Mouse (Mus musculus) hindbrain, postnatal 0 days (tissue): ENCODE measurements at regions not wholly inside any gene's neighbourhood (a gene's known extent, or its start where the extent isn't known, plus 50 kb on each side); places are given as distances from the start of the nearest gene placed in this dataset.
"Not testable (repeated sequence)": the region's sequence is repeated elsewhere in the genome, so short reads cannot be mapped to it uniquely, and the experiment has no call there.

Experiments used
- ATAC-seq: fragments of 200-750 bp; cut with Nextera tagmentation; 2 replicates; pipeline ENCODE4 v1.8.0; 2017; ENCODE audit warnings: mild to moderate bottlenecking, moderate TSS enrichment, moderate library complexity
- DNase-seq: peaks from one replicate; pipeline ENCODE4 v3.0.0-alpha.2; 2015; ENCODE audit warnings: low spot score
- H3K27ac ChIP-seq: fragments of 300-500 bp; sonication (generic); 2 replicates; pipeline ENCODE4 v1.5.1; 2014; ENCODE audit warnings: mild to moderate bottlenecking
- H3K27me3 ChIP-seq: fragments of 300-500 bp; sonication (generic); 2 replicates; pipeline ENCODE4 v1.6.1; 2014; ENCODE audit warnings: low read length, mixed read lengths; ENCODE audit not compliant: insufficient read depth
- H3K36me3 ChIP-seq: fragments of 300-500 bp; sonication (generic); 2 replicates; pipeline ENCODE4 v1.6.1; 2014; ENCODE audit warnings: low read length, mixed read lengths; ENCODE audit not compliant: insufficient read depth
- H3K4me1 ChIP-seq: fragments of 300-500 bp; sonication (generic); 2 replicates; pipeline ENCODE4 v1.6.1; 2014; ENCODE audit warnings: antibody characterized with exemption, low read length, mixed read lengths; ENCODE audit not compliant: insufficient read depth
- H3K4me2 ChIP-seq: fragments of 300-500 bp; sonication (generic); 2 replicates; pipeline ENCODE4 v1.6.1; 2014; ENCODE audit warnings: low read depth, mild to moderate bottlenecking, low read length, moderate library complexity, mixed read lengths
- H3K4me3 ChIP-seq: fragments of 300-500 bp; sonication (generic); 2 replicates; pipeline ENCODE4 v1.5.1; 2014; ENCODE audit warnings: low read length
- H3K9ac ChIP-seq: fragments of 300-500 bp; sonication (generic); replicated peaks from 2 replicates; pipeline ENCODE4 v1.6.1; 2014; ENCODE audit warnings: mild to moderate bottlenecking, low read length, moderate library complexity, mixed read lengths
- H3K9me3 ChIP-seq: fragments of 300-500 bp; sonication (generic); 2 replicates; pipeline ENCODE4 v1.6.1; 2016; ENCODE audit warnings: low read length, mixed read lengths
- CTCF ChIP-seq: IDR thresholded peaks from 2 replicates; pipeline ENCODE4 v1.5.1; 2016; ENCODE audit warnings: antibody characterized with exemption, control low read depth, low read depth
- WGBS: fragments of 180-500 bp; shearing (Covaris S2); extraction: QIAGEN DNeasy Blood & Tissue Kit; methylation state at CpG from one replicate; pipeline ENCODE4 v1.1.7; 2014; 5-methylcytosine and 5-hydroxymethylcytosine counted together

- WGBS, result 87% methylated on average over 1 of the region's 1 CpGs
Observed at GRCm38 (mm10) chr2:123655551-123655950, 434.2 kb upstream of the Sema6d start.

GRCm38 (mm10) chr2:123688290-123689030 lies 401.3 kb upstream of the Sema6d start:
- ATAC-seq, result no peak
- no peak for DNase-seq
- no peaks in the 10 kb centered on the region for H3K27me3 ChIP-seq
- H3K27ac ChIP-seq, result no peak overlapping the region
- H3K4me2 ChIP-seq, result no peak overlapping the region
- 73% methylated on average over 4 of the region's 4 CpGs for WGBS
- H3K9me3 ChIP-seq, result no peaks in the 10 kb centered on the region
- H3K4me1 ChIP-seq, result no peaks in the 10 kb centered on the region
- no peak for TF ChIP-seq CTCF
- no peak overlapping the region for H3K9ac ChIP-seq
- no peak overlapping the region for H3K4me3 ChIP-seq
- no peaks in the 10 kb centered on the region for H3K36me3 ChIP-seq

More at GRCm38 (mm10) chr2:123655551-123655950, 434.2 kb upstream of the Sema6d start:
- no peak overlapping the region for H3K9ac ChIP-seq
- no peak overlapping the region for H3K4me2 ChIP-seq
- H3K4me1 ChIP-seq, result no peaks in the 10 kb centered on the region
- no peaks in the 10 kb centered on the region for H3K9me3 ChIP-seq
- no peaks in the 10 kb centered on the region for H3K27me3 ChIP-seq
- no peak for TF ChIP-seq CTCF
- H3K27ac ChIP-seq, result no peak overlapping the region
- no peak for ATAC-seq
- no peak for DNase-seq
- no peak overlapping the region for H3K4me3 ChIP-seq
- no peaks in the 10 kb centered on the region for H3K36me3 ChIP-seq

- Histone ChIP-seq H3K27me3 (no peaks in the 10 kb centered on the region), H3K9me3 (no peaks in the 10 kb centered on the region), H3K36me3 (no peaks in the 10 kb centered on the region), H3K4me1 (no peaks in the 10 kb centered on the region), H3K4me3 (no peak overlapping the region), H3K9ac (no peak overlapping the region), H3K27ac (no peak overlapping the region), H3K4me2 (no peak overlapping the region)
- DNase-seq (no peak), ATAC-seq (no peak)
- TF ChIP-seq CTCF, result no peak
- WGBS, result 84% methylated on average over 1 of the region's 1 CpGs
Observed at GRCm38 (mm10) chr2:123689801-123690200, 400.0 kb upstream of the Sema6d start.

- ATAC-seq (no peak), DNase-seq (no peak)
- Histone ChIP-seq H3K4me2 (no peak overlapping the region), H3K27me3 (no peaks in the 10 kb centered on the region), H3K9me3 (no peaks in the 10 kb centered on the region), H3K4me3 (no peak overlapping the region), H3K36me3 (no peaks in the 10 kb centered on the region), H3K27ac (no peak overlapping the region), H3K9ac (no peak overlapping the region), H3K4me1 (no peaks in the 10 kb centered on the region)
- TF ChIP-seq CTCF, result no peak
- WGBS, result 92% methylated on average over 4 of the region's 4 CpGs
Observed at GRCm38 (mm10) chr2:123739688-123740087, 350.1 kb upstream of the Sema6d start.

GRCm38 (mm10) chr2:123740541-123740940 lies 349.2 kb upstream of the Sema6d start:
- Histone ChIP-seq H3K9me3 (no peaks in the 10 kb centered on the region), H3K4me2 (no peak overlapping the region), H3K27ac (no peak overlapping the region), H3K27me3 (no peaks in the 10 kb centered on the region), H3K36me3 (no peaks in the 10 kb centered on the region), H3K4me3 (no peak overlapping the region), H3K4me1 (no peaks in the 10 kb centered on the region), H3K9ac (no peak overlapping the region)
- WGBS, result 68% methylated on average over 6 of the region's 6 CpGs
- ATAC-seq, result no peak
- peak; percentile 8 for DNase-seq
- no peak for TF ChIP-seq CTCF

DNA sequence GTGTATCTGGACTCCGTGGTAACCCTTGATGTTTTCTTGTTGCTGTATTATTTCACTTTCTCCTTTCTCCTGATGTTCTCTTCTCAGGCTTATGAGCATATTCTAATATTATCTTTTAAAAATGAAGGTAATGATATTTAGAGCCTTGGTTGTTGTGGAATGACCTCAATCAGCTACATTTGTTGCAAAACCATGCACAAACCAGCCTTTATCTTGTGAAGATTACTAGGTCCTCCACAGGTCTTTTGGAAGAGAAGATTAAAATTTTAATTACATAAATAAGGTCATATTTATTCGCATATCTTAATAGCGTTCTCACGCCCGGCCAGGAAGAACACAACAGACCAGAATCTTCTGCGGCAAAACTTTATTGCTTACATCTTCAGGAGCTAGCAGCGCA lies 335.5 kb upstream of the Sema6d start:
- H3K27me3 ChIP-seq, result no peaks in the 10 kb centered on the region
- no peak overlapping the region for H3K9ac ChIP-seq
- ATAC-seq (no peak), DNase-seq (no peak)
- peak overlapping the region; percentile 38; the same call in 1 of the 2 replicates for H3K4me2 ChIP-seq
- no peaks in the 10 kb centered on the region for H3K4me1 ChIP-seq
- TF ChIP-seq CTCF, result no peak
- no peaks in the 10 kb centered on the region for H3K36me3 ChIP-seq
- H3K4me3 ChIP-seq, result peak overlapping the region; percentile 26
- no peaks in the 10 kb centered on the region for H3K9me3 ChIP-seq
- WGBS, result 70% methylated on average over 7 of the region's 7 CpGs
- no peak overlapping the region for H3K27ac ChIP-seq

DNA sequence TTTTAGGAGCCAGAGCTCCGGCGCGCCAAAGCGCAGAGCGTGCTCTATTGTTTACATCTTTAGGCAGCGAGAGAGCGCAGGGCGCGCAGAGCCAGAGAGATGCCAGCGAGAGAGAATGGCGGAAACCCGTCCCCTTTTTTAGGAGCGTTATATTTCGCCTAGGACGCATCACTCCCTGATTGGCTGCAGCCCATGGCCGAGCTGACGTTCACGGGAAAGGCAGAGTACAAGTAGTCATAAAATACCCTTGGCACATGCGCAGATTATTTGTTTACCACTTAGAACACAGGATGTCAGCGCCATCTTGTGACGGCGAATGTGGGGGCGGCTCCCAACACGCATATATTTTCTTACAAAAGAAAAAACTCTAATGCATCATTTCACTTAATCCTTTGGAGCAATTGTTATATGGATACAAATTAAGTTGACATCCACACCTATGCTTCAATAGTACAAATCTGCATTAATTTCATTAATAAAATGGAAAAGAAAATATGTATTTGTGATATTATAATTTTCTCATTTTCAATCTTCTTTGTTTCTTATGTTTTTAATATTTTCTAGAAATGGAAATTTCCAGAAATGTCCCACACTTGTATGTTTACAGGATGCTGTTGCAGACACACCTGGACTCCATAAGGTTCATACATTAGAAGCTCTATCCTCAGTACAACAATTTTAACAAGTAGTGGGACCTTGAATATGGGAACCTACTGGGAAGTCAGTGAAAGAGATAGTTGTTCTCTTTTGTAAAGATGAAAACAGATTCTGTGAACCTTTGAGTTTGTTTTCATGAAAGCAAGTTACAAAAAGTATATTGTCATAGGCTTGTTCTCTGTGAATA lies 334.9 kb upstream of the Sema6d start:
- DNase-seq, H3K4me1 ChIP-seq, H3K36me3 ChIP-seq, H3K27me3 ChIP-seq, ATAC-seq, H3K9me3 ChIP-seq, H3K9ac ChIP-seq, H3K27ac ChIP-seq: not testable (repeated sequence)
- 52% methylated on average over 10 of the region's 24 CpGs for WGBS
- peak overlapping the region; percentile 38; the same call in 1 of the 2 replicates for H3K4me2 ChIP-seq
- peak overlapping the region; percentile 26 for H3K4me3 ChIP-seq
